Mouse (Mus musculus): Measurements from ENCODE around the gene Cdc5l. TPM values are rescaled to one million over a fixed set of nuclear protein-coding genes. Genes with fewer than 3 reads are reported as not detected.

Cdc5l gene
- total RNA-seq, 1 experiment from 2014 or later = 44.8 TPM

DNA sequence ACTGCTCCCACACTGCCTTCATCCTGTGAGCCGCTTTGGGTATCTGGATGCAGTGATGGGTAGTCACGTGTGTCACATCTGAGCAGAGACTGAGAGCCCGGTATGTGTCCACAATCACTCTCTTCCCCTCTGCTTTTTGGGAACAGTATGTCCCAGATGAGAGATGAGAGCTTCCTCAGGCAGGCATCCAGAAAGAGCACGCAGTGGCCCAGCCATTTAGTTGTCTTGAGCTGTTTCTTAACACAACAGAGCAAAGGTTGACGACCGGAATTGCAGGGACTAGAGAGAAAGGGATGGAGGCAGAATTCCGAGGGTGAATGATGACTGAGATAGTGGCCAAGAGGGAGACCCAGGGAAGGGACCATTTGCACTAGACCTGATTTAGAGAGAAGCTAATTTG lies 68.7 kb downstream of the Cdc5l start:
- DNase-seq = no peak

DNA sequence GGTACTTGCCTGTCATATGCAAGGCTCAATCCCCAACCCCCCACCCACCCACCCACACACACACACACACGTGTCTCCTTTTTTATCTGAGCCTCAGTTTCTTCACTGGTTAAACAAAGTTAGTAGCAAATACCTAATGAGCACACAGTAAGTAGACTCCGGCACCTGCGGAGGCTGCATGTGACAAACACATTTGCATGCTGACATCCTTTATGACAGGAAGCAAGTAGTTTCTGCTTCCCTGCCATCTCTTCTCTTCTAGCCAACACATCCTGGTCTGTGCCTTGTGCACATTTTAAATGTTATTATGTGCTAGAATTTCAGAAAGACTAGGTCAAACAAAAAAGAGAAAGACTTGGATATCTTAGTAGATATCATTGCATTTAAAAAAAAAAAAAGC lies 72.6 kb downstream of the Cdc5l start:
- DNase-seq = no peak

DNA sequence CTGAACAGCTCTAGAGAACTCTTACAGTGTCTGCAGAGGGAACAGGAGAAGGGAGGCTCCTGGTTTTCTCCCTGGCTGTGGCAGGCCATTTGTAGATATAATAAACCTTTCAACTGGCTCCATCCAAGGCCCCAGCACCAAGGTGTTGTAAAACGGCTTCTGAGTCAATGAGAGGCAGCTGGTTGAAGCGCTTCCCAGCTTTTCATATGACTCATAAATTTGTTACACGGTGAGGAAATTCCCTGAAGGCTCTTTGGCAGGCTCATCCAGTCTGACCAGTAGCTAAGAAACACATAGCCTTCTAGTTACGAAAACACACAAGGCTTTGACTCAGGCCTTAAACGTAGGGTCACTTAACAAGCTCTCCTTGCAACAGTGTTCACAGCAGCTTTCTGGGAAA lies 74.1 kb downstream of the Cdc5l start:
- DNase-seq = peak; percentile 72

DNA sequence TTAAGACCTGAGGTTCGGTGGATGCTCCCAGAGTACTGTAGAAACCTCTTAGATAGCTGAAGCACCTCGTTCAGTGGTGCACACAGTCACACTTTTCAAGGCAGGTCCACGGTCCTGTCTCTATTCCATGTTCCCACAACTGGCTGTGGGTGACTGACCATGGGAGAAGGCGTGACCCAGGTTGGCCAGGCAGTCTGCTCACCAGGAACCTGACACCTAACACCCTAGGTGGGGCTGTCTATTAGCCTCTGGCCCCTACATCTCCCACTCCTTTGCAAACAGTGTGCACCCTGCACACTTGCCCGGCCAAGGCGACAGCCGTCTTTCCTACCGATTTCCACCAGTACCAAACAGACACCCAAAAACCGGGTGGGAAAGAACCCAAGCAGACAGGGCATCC lies 77.1 kb downstream of the Cdc5l start:
- DNase-seq = no peak

DNA sequence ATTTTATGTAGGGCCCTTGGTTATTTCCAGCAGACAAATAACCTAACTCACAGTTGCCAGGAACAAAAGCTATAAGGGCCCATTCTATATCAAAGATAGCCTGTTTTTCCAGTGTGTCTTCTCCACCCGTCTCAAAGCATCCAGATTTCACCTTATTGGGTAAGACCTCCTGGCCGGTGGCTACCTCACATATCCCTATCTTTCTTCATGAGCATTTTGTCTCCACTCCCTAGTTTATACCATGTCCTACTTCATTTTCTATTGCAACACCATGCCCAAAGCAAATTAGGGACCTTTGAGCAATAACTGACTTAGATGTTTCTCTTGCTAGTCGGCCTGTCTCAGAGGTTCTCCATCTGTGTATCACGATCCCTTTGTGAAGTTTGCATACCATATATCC lies 85.6 kb downstream of the Cdc5l start:
- no peak for DNase-seq

Other genes with a start within 250 kb of the Cdc5l start
- not detected in 2 replicates for gene Spats1, start 41.7 kb upstream of the Cdc5l start, total RNA-seq (2021)
- gene Aars2, start 73.1 kb upstream of the Cdc5l start, total RNA-seq (2021) = 17.2 and 18.7 TPM in 2 replicates
- gene Tcte1, start 89.7 kb upstream of the Cdc5l start, total RNA-seq (2021) = not detected in 2 replicates
- 0.33 and 1.6 TPM in 2 replicates for gene Tmem151b, start 115.9 kb upstream of the Cdc5l start, total RNA-seq (2021)
- gene Nfkbie, start 122.0 kb upstream of the Cdc5l start, total RNA-seq (2021) = 3.6 and 8.7 TPM in 2 replicates
- 54.8 and 56.1 TPM in 2 replicates for gene Slc35b2, start 130.1 kb upstream of the Cdc5l start, total RNA-seq (2021)
- 1,351 and 1,485 TPM in 2 replicates for gene Hsp90ab1, start 139.5 kb upstream of the Cdc5l start, total RNA-seq (2021)
- gene Slc29a1, start 165.9 kb upstream of the Cdc5l start, total RNA-seq (2021) = 114 and 140 TPM in 2 replicates
- 0.44 TPM in 1 of 2 replicates, not detected in the other for gene Mymx, start 168.4 kb upstream of the Cdc5l start, total RNA-seq (2021)
- gene Capn11, start 225.6 kb upstream of the Cdc5l start, total RNA-seq (2021) = 0.11 and 0.49 TPM in 2 replicates